Mouse (Mus musculus) ES-E14 (cell line): Measurements from ENCODE around the gene Letm1.

Source experiments
- CHD2 ChIP-seq: IDR thresholded peaks from 2 replicates; pipeline ENCODE4 v1.6.1; 2014; ENCODE audit warnings: mild to moderate bottlenecking, low read depth, low read length, inconsistent platforms
- HCFC1 ChIP-seq: IDR thresholded peaks from 2 replicates; pipeline ENCODE4 v1.6.1; 2012; ENCODE audit warnings: low read length, inconsistent platforms, borderline replicate concordance; ENCODE audit not compliant: insufficient read depth
- MAFK ChIP-seq: IDR thresholded peaks from 2 replicates; pipeline ENCODE4 v1.6.1; 2014; ENCODE audit warnings: mild to moderate bottlenecking, low read depth, low read length, inconsistent platforms; ENCODE audit not compliant: insufficient read depth
- ZC3H11A ChIP-seq: IDR thresholded peaks from 2 replicates; pipeline ENCODE4 v1.6.1; 2012; ENCODE audit warnings: low read depth, mild to moderate bottlenecking, inconsistent platforms, low read length, borderline replicate concordance
- ZNF384 ChIP-seq: IDR thresholded peaks from 2 replicates; pipeline ENCODE4 v1.6.1; 2012; ENCODE audit warnings: low read depth, low read length, inconsistent platforms

DNA sequence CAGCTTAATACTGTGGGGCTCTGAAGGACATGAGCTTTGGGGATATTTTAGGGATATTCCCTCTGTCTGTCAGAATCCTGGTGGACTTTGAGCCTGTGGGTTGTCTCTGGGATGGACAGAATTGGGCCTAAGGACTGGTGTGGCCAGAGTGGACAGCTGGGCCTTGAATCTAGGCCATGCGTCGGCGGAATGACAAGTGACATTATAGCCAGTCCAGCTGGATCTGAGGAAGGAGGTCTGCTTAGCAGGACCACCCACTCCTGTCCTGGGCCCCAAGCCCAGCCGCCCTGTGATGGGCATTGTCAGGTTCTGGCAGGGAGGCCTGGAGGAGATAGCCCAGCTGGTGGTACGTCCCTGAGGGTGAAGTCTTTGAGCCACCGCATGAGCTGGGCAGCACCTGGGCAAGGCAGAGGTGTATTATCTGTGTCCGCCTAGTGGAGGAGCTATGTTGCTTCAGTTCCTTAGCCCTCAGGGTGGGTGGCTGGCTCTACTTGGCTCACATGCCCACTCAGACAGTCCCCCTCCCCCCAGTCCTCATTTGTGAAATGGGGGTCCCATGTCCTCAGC lies 56.5 kb downstream of the Letm1 start:
- TF ChIP-seq MAFK (no peak), ZC3H11A (no peak), HCFC1 (no peak), ZNF384 (no peak), CHD2 (no peak)
